Mouse (Mus musculus): Measurements from ENCODE around the gene Lin9.

- TF ChIP-seq CTCF (IDR thresholded peaks at IDR 0.05), result no peak
- no peak for TF ChIP-seq EP300 (IDR thresholded peaks at IDR 0.05)
These were observed 62.5 kb downstream of the Lin9 start for GRCm38 (mm10) chr1:180703400-180703799.

All from lung, postnatal 0 days (tissue).